15 mouse cellular contexts compared by ENCODE assay signal in the genomic region with DNA sequence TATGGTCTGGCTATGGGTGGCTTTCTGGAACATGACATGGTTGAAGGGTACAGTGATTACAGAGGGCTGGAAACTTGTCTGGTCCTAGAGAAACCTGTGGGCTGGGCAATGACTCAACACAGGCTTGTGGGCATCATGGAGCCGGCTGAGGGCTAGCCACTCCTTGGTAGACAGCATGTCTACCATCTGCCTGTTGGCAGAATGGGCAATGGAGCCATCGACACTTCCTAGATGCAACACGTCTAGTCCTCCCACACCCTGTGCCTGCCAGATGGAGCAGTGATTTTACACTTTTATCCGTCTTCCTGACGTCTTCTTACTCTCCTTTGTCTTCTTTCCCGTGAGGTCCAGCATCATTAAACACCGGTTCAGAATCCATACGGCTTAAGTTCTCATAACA. TPM values are rescaled to one million over a fixed set of nuclear protein-coding genes. Genes with fewer than 3 reads are reported as not detected.
DNase-seq lines count a peak whose midpoint lies in the region.
"Had no signal": no experiment of that assay in that cellular context is flagged by ENCODE, and none has a peak within 500 bp of the region (broad histone marks: within the 10 kb centered on the region; RNA-seq: fewer than 3 reads in every experiment).

No protein-coding gene starts in this region.

- intact Hi-C loops in left cerebral cortex, postnatal 36 days (cut with DNase I) = no loop called here

- DNase-seq in layer of hippocampus, adult 18-20 months (ENCODE audit: low spot score in 2 of 2) = peak; percentile 40 to 49
- no peak for DNase-seq in layer of hippocampus, postnatal 25 days (ENCODE audit: extremely low spot score in 1 of 2, low spot score in 1 of 2)
- peak; percentile 83 for DNase-seq in brain, adult 2 months (ENCODE audit: low read depth, low spot score)
- DNase-seq in layer of hippocampus, adult 8-10 months (ENCODE audit: low spot score in 2 of 2) = peak; percentile 46 to 54
- peak; percentile 23 to 67 for DNase-seq in left cerebral cortex, postnatal 36 days (ENCODE audit: low spot score in 2 of 2)
- no peak for DNase-seq in kidney, postnatal 36 days
- no peak for DNase-seq in heart, postnatal 4 days
- DNase-seq: cerebellum, adult 9-10 months; heart, adult 18-20 months; kidney, adult 8-10 months; kidney, postnatal 25 days; liver, embryonic 13.5 days; lung, embryonic 14.5 days; thymus, postnatal 14 days had no signal

RNA-seq across cellular contexts. Expression of a gene that starts 49.1 kb away (rescaled TPM):
- 1 to 10 TPM; 5.1 to 5.9 TPM for total RNA-seq in layer of hippocampus, adult 18-20 months (2021)
- 1 to 10 TPM; 5.1 to 5.5 TPM for total RNA-seq in layer of hippocampus, postnatal 25 days (2021)
- total RNA-seq in layer of hippocampus, adult 8-10 months (2022) = 1 to 10 TPM; 4.5 to 8.2 (median 6.8) TPM
- total RNA-seq in left cerebral cortex, postnatal 36 days (2021) = 1 to 10 TPM; 2.3 to 5.2 TPM
- under 1 TPM in 1 of 2 experiments, not detected in 1; 0.29 TPM for total RNA-seq in heart, postnatal 4 days (2021)
- total RNA-seq: heart, adult 18-20 months; heart, postnatal 25 days had no signal

Comparison
In these comparisons a context has a peak if more than half of its experiments do, and no peak if none do; other contexts are left out.
1. DNase-seq: peak in layer of hippocampus, adult 18-20 months (2 of 2), brain, adult 2 months (single experiment), layer of hippocampus, adult 8-10 months (2 of 2) and left cerebral cortex, postnatal 36 days (2 of 2); none in layer of hippocampus, postnatal 25 days (0 of 2), kidney, postnatal 36 days (0 of 2) and heart, postnatal 4 days (single experiment).